Mouse (Mus musculus): ENCODE measurements around the gene Gm5485.

Gm5485 gene

DNA sequence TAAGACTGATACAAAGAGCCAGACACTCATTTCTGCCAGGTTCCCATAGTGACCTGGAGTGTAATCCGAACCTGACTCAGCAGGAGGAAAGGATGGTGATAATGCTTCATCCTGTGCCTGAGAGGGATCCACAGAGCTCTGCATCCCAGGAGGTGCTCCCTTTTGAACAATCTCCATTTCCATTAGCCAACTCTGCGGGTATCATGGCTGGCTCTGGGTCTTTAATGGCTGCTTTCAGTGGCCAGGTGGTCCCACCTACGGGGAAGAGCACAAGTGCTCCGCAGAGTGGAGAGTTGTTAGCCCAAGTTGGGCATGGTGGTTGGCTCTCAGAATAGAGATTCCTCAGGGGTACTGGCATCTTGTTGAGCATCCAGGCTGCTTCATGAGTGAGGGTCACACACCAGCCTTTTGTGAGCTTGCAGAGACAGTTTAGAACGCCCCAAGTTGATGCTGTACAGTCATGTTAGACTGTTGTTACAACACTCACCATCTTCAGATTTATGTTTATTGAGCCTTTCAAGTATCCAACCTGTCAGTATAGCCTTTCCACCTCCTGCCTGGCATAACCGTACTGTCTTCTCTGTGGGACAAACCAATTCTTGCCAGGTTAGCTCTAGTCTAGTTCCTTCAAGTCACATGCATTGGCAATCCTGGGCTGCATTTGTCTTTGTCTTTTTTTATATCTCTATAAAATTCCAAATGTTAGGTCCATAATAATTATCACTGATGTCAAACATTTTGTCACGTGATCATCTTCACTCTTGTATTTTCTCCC, 38.3 kb downstream of the Gm5485 start:
- in situ Hi-C loops (cut with MboI; ENCODE audit: unreplicated experiment in 2 of 2): no loop called here

DNA sequence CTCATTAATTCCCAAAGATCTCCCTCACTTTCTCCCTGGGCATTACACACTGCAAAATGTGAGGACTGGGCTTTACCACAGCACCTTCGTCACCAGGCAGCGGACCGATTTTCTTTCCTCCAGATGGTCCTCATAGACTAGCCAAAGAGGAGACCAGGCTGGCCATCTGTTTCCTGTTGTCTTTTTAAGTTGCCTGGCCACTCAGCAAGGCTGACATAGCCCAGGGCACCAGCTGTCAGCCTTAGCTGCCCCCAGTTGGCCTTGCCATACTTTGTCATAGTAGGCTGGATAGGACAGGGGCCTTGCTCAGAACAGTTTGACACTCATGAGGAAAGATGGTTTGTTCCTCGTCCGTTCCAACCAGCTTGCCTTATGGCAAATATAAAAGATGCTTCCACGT, 39.8 kb downstream of the Gm5485 start:
- in situ Hi-C loops (cut with MboI; ENCODE audit: unreplicated experiment in 2 of 2): no loop called here

DNA sequence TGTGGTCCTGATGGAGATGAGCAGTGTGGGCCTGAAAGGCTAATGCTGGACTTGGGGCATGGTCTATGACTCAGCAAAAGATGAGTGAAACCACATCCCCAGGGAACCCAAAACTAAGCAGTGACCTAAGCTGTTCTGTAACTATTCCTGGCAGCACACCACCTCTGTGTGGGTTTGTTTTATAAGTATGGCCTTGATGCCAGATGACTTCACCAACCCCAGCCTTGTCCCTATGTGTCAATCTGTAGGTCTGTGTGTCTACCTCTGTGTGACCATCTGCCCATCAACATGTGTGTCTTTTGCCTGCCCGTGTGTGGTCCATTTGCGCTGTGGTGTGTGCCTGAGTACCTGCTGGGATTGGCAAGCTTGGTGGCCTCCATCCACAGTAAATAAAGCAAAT, 44.1 kb downstream of the Gm5485 start:
- in situ Hi-C loops (cut with MboI; ENCODE audit: unreplicated experiment in 2 of 2): no loop called here

DNA sequence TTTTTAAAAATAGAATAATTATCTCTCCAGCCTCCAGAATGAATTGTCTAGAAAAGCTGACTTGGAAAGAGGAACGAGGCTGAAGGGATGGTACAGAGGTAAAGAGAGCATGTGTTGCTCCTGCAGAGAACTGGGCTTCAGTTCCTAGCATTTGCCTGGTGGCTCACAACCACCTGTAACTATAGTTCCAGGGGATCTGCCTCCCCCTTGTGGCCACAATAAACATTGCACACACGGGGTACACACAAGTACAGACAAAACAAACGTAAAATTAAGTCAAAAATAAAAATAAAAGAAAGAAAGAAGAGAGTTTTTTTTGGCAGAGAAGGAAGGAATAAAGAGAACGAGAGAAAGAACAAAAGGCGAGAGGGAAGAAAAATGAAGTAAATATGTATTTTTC, 45.4 kb downstream of the Gm5485 start:
- in situ Hi-C loops (cut with MboI; ENCODE audit: unreplicated experiment in 2 of 2): no loop called here

DNA sequence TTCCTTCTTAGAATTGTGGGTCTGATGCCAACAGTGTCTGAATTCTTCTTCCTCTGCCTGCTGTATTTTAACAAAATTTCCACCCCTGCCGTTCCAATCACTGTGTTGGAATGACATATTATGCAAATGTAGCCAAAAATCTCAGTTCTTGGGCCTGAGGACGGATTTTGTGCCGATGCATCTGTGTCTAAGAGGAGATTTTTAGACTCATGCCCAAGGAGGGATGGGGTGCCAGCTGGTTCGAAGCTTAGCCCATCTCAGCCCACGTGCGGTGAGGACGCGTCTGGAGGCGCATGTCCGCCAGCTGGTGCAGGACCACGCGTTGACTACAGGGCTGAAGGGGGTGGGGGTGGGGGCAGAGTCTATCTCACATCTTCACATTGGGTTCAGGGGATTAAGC, 51.3 kb downstream of the Gm5485 start:
- in situ Hi-C loops (cut with MboI; ENCODE audit: unreplicated experiment in 2 of 2): no loop called here

DNA sequence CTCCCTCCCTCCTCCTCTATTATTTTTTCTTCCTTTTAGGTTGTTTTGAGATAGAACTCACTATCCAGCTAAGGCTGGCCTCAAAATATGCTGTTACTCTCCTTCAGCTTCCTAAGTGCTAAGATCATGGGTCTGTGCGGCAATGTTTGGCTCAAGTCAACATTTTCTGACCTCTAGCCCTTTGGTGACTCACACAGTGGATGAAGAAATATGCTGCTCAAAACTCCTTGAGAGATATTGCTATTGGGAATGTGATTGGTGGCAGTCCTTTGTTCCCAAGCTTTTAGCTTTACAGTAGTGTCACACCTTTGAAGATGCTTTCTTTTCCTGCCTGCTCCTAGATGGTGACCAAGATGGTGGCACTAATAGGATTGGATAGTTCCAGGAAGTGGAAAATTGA, 55.8 kb downstream of the Gm5485 start:
- in situ Hi-C loops (cut with MboI; ENCODE audit: unreplicated experiment in 2 of 2): no loop called here

DNA sequence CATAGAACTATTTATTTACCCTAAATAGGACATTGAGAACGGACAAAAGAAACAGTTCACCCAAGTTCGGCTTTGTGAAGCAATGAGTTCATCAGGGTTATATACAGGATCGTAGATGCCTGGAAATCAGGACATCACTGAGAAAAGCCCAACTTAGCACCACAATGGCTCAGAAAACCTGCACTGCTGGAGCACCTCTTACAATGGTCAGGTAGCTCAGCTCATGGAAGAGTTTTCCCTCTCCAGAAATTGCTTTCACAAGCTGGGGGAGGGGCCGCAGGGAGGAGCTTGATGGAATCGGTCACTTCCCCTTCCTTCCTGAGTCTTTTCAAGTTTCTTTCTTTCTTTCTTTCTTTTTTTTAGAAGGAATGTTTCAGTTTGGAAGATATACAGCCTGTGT, 56.5 kb downstream of the Gm5485 start:
- in situ Hi-C loops (cut with MboI; ENCODE audit: unreplicated experiment in 2 of 2): no loop called here
